Mouse (Mus musculus) liver, embryonic 14.5 days (tissue): ENCODE measurements around the gene 4930524J08Rik. TPM values are rescaled to one million over a fixed set of nuclear protein-coding genes. Genes with fewer than 3 reads are reported as not detected.

ENCODE experiments used
- ATAC-seq: fragments of 200-750 bp; cut with Nextera tagmentation; 2 replicates; pipeline ENCODE4 v1.8.0; 2017; ENCODE audit warnings: moderate number of reproducible peaks, mild to moderate bottlenecking, moderate library complexity; ENCODE audit not compliant: insufficient read depth
- DNase-seq, 3 experiments: peaks; one replicate each; pipeline ENCODE4 v3.0.0-alpha.2; 2012 to 2013; ENCODE audit warnings: low read depth in 3 of 3, low spot score in 3 of 3
- H3K27ac ChIP-seq: fragments of 300-500 bp; sonication (generic); 2 replicates; pipeline ENCODE4 v1.5.1; 2014; ENCODE audit warnings: moderate library complexity, mild to moderate bottlenecking, control low read depth, inconsistent platforms
- H3K27me3 ChIP-seq: fragments of 300-500 bp; sonication (generic); 2 replicates; pipeline ENCODE4 v1.6.1; 2014; ENCODE audit warnings: mild to moderate bottlenecking, low read length, moderate library complexity; ENCODE audit not compliant: control insufficient read depth, insufficient read depth
- H3K36me3 ChIP-seq: fragments of 300-500 bp; sonication (generic); replicated peaks from 2 replicates; pipeline ENCODE4 v1.6.1; 2014; ENCODE audit warnings: low read depth; ENCODE audit not compliant: control insufficient read depth, insufficient read depth
- H3K4me1 ChIP-seq, 2 experiments: fragments of 200-500 bp in 1 of 2; fragments of 300-500 bp in 1 of 2; sonication (generic) in 1 of 2; replicated peaks; 2 replicates each; pipeline ENCODE4 v1.6.1; 2012 to 2014; ENCODE audit warnings: antibody characterized with exemption in 1 of 2, inconsistent platforms in 1 of 2, low read length in 1 of 2; ENCODE audit not compliant: control insufficient read depth in 2 of 2, insufficient read depth in 2 of 2
- H3K4me2 ChIP-seq: fragments of 300-500 bp; sonication (generic); 2 replicates; pipeline ENCODE4 v1.6.1; 2014; ENCODE audit warnings: low read depth, mild to moderate bottlenecking, control low read depth, moderate library complexity
- H3K4me3 ChIP-seq, 2 experiments: fragments of 200-500 bp in 1 of 2; fragments of 300-500 bp in 1 of 2; sonication (generic) in 1 of 2; 2 replicates each; pipeline ENCODE4 v1.5.1; 2012 to 2014; ENCODE audit warnings: low read depth in 2 of 2, low read length in 2 of 2, mild to moderate bottlenecking in 2 of 2, control low read depth in 1 of 2, inconsistent platforms in 1 of 2, moderate library complexity in 1 of 2; ENCODE audit not compliant: insufficient read depth in 1 of 2
- H3K9ac ChIP-seq: fragments of 300-500 bp; sonication (generic); replicated peaks from 2 replicates; pipeline ENCODE4 v1.6.1; 2014; ENCODE audit warnings: mild to moderate bottlenecking, control low read depth, moderate library complexity
- H3K9me3 ChIP-seq: fragments of 300-500 bp; sonication (generic); 2 replicates; pipeline ENCODE4 v1.6.1; 2016; ENCODE audit warnings: low read length, mixed read lengths; ENCODE audit not compliant: control insufficient read depth
- CTCF ChIP-seq: IDR thresholded peaks from 2 replicates; pipeline ENCODE4 v1.5.1; 2016; ENCODE audit warnings: antibody characterized with exemption, low read depth, control low read depth
- EP300 ChIP-seq: IDR thresholded peaks from 2 replicates; pipeline ENCODE4 v1.6.1; 2016; ENCODE audit warnings: antibody characterized with exemption, low read depth
- WGBS: fragments of 180-500 bp; shearing (Covaris S2); extraction: QIAGEN DNeasy Blood & Tissue Kit; methylation state at CpG from one replicate; pipeline ENCODE4 v1.1.7; 2014; ENCODE audit not compliant: insufficient replicate concordance; 5-methylcytosine and 5-hydroxymethylcytosine counted together
- polyA plus RNA-seq, 2 experiments: library from polyadenylated mRNA; depleted of rRNA in 1 of 2; stranded (reverse) in 1 of 2; unstranded in 1 of 2; fragments of >200 nt; fragmentation: Nextera tagmentation in 1 of 2; extraction: Ambion mirVana in 1 of 2; gene quantifications; 2 replicates each; pipeline versions ENCODE4 v1.2.1 to v1.2.3; 2012 to 2014

4930524J08Rik gene
- polyA plus RNA-seq, 2 experiments = 0.47 to 2.3 TPM

DNA sequence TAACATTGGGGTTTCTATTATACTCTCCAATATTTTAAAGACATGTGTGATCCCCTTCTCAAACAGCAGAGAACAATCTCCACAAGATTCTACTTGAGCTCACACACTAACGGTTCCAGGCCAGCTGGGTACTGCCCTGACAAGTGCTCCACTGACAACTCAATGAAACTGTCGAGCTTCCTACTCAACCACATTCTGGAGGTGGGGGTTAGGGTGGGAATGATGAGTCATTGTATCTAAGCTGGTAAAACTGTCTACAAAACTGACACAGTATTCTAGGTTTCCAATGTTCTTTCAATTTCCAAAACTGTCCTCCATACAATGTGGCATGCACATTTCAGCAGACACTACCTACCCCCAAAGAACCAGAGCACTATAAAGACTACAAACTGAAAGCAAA lies 4.9 kb upstream of the 4930524J08Rik start:
- ATAC-seq (no peak), DNase-seq (no peak)
- Histone ChIP-seq H3K4me2 (peak overlapping the region; percentile 88), H3K9me3 (no peaks in the 10 kb centered on the region), H3K27ac (no peak overlapping the region), H3K36me3 (peaks cover 37% of the 10 kb centered on the region), H3K4me1 (peaks cover 10 to 15% of the 10 kb centered on the region in 2 experiments), H3K4me3 (no peak overlapping the region), H3K9ac (no peak overlapping the region), H3K27me3 (no peaks in the 10 kb centered on the region)
- WGBS = 7% methylated on average over 2 of the region's 2 CpGs
- no peak for TF ChIP-seq EP300
- TF ChIP-seq CTCF = no peak

DNA sequence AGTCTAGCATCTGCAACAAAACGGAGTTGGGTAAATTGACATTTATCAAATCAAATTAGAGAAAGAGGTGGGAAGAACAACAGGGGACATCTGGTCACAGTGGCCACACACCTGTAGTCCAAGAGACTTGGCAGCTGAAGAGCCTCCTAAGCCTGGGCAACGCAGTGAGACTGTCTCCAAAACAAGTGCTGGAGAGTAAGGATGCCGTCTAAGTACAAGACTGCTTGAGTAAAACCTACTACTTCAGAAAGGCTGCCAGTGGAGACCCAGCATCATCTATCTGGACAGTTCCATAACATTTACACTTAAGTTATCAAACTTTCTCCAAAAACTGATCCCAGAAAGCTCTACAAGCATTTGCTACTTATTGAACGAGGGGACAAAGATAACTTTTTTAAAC lies 3.8 kb upstream of the 4930524J08Rik start:
- Histone ChIP-seq H3K27me3 (no peaks in the 10 kb centered on the region), H3K9me3 (no peaks in the 10 kb centered on the region), H3K4me1 (peaks cover 12 to 15% of the 10 kb centered on the region in 2 experiments), H3K27ac (no peak overlapping the region), H3K9ac (0 out of 2 replicates have a peak overlapping the region, but pooled peaks have one; percentile 4), H3K4me2 (peak overlapping the region; percentile 88), H3K4me3 (peak overlapping the region; percentile 31 to 76; a peak in 3 of 4 replicates), H3K36me3 (peaks cover 27% of the 10 kb centered on the region)
- TF ChIP-seq EP300 (no peak), CTCF (no peak)
- 45% methylated on average over 4 of the region's 4 CpGs for WGBS
- DNase-seq = no peak
- ATAC-seq = no peak

GRCm38 (mm10) chr5:99975776-99976175 lies 3.1 kb upstream of the 4930524J08Rik start:
- Histone ChIP-seq H3K9ac (peak overlapping the region; percentile 47), H3K4me3 (peak overlapping the region; percentile 76 to 99; a peak in 3 of 4 replicates), H3K9me3 (no peaks in the 10 kb centered on the region), H3K4me1 (peaks cover 11 to 13% of the 10 kb centered on the region in 2 experiments), H3K27ac (no peak overlapping the region), H3K36me3 (peaks cover 21% of the 10 kb centered on the region), H3K4me2 (peak overlapping the region; percentile 88), H3K27me3 (no peaks in the 10 kb centered on the region)
- 62% methylated on average over 1 of the region's 1 CpGs for WGBS
- no peak for TF ChIP-seq EP300
- TF ChIP-seq CTCF = no peak
- no peak for ATAC-seq
- DNase-seq = no peak

DNA sequence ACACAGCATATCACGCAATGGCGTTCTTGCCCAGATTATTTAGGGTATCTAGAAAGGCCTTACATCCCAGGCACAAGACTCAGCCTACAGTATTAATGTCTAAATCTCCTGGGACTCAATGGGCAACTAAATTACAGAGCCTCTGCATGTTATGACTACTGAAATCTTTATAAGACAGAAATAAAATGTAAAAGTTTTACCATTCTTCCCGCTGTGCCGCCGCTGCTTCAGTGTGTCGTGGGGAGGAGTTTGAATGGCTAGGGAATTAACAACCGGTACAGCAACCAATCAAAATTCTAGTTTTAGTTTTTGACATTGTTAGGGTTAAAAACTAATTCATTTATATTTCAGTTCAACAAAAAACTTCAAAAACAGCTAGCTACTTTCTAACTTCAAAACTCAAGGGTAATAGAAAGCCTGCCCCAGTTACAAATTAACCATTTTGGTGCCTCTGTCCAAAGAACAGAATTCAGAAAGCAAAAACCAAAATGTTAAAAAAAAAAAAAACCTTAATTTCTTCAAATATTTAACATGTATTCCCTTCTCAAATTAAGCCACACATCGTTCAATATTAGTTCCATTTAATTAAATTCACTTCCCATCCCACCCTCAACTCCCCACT lies 2.4 kb upstream of the 4930524J08Rik start:
- Histone ChIP-seq H3K4me3 (peak overlapping the region; percentile 76 to 99), H3K9ac (peak overlapping the region; percentile 98), H3K27me3 (no peaks in the 10 kb centered on the region), H3K4me2 (peak overlapping the region; percentile 88), H3K4me1 (peaks cover 11 to 13% of the 10 kb centered on the region in 2 experiments), H3K9me3 (no peaks in the 10 kb centered on the region), H3K36me3 (peaks cover 19% of the 10 kb centered on the region), H3K27ac (peak overlapping the region; percentile 84; the same call in 1 of the 2 replicates)
- no peak for TF ChIP-seq EP300
- no peak for TF ChIP-seq CTCF
- WGBS = 11% methylated on average over 8 of the region's 8 CpGs
- DNase-seq (no peak), ATAC-seq (no peak)

GRCm38 (mm10) chr5:99977516-99978301 lies 1.2 kb upstream of the 4930524J08Rik start:
- ATAC-seq = peak; percentile 33; the same call in 1 of the 2 replicates

More at GRCm38 (mm10) chr5:99977516-99978301, 1.2 kb upstream of the 4930524J08Rik start:
- Histone ChIP-seq H3K9me3 (no peaks in the 10 kb centered on the region), H3K4me3 (peak overlapping the region; percentile 76 to 99), H3K4me2 (peak overlapping the region; percentile 88), H3K27me3 (no peaks in the 10 kb centered on the region), H3K36me3 (peaks cover 15% of the 10 kb centered on the region), H3K4me1 (peaks cover 11 to 13% of the 10 kb centered on the region in 2 experiments), H3K9ac (peak overlapping the region; percentile 98), H3K27ac (peak overlapping the region; percentile 84)
- under 1% methylated on average over 49 of the region's 50 CpGs for WGBS
- TF ChIP-seq EP300 = 0 out of 2 replicates have a peak, but pooled peaks have one; percentile 10
- no peak for TF ChIP-seq CTCF
- peak; percentile 56 to 62 (median 60) for DNase-seq
